Mouse (Mus musculus): ENCODE data around the gene Kmt2c. TPM values are rescaled to one million over a fixed set of nuclear protein-coding genes. Genes with fewer than 3 reads are reported as not detected.

Kmt2c gene
- polyA plus RNA-seq, 2 experiments: 7.1 TPM

DNA sequence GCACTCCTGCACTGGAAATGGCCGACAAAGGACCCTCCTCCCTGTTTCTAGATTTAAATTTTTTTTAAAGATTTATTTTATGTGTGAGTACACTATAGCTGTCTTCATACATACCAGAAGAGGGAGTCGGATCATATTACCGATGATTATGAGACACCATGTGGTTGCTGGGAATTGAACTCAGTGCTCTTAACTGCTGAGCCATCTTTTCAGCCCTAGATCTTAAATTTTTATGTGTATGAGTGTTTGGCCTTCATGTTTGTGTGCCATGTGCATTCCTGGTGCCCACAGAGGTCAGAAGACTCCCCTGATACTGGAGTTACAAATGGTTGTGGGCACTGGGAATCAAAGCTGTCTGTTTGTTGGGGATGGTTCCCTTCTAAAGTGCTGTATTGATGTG, 42.3 kb upstream of the Kmt2c start:
- TF ChIP-seq CTCF (IDR thresholded peaks at IDR 0.05; ENCODE audit: low read depth): no peak
- no peak for TF ChIP-seq EP300 (IDR thresholded peaks at IDR 0.05; ENCODE audit: low read depth)
- Histone ChIP-seq H3K4me2 (ENCODE audit: low read depth) (no peak overlapping the region), H3K27ac (no peak overlapping the region), H3K9me3 (ENCODE audit: control insufficient read depth, low read length) (no peaks in the 10 kb centered on the region), H3K4me3 (ENCODE audit: insufficient read depth in 1 of 2, low read depth in 2 of 2, low read length in 2 of 2) (no peak overlapping the region), H3K36me3 (replicated peaks; ENCODE audit: control insufficient read depth, insufficient read depth, low read depth) (no peaks in the 10 kb centered on the region), H3K4me1 (replicated peaks; ENCODE audit: control insufficient read depth in 2 of 2, insufficient read depth in 2 of 2, low read length in 1 of 2) (peaks cover 0 to 5% of the 10 kb centered on the region in 2 experiments; a peak in 3 of 4 replicates), H3K27me3 (ENCODE audit: control insufficient read depth, insufficient read depth, low read length) (no peaks in the 10 kb centered on the region), H3K9ac (replicated peaks) (no peak overlapping the region)
- DNase-seq (ENCODE audit: low read depth in 3 of 3, low spot score in 3 of 3): no peak
- no peak for ATAC-seq (ENCODE audit: insufficient read depth)
- WGBS (ENCODE audit: insufficient replicate concordance): 69% methylated on average over 3 of the region's 3 CpGs

DNA sequence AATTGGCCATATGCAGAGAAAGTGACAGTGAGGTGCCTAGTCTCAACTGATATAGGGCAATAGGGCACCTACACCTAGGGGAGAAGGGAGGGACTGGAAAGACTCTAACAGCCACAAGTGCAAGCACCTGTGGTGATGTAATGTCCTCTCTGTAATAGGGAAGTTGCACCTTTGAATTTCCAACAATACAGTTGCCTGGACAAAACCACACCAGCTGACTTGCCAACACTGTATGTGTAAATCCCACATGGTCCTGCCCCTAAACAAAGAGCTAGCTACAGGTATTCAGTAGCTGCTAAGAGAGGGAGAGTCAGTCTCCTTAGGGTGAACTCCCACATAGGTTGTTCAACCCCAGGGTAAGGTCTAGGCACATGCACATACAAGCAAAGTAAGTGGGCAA, 41.8 kb upstream of the Kmt2c start:
- Histone ChIP-seq H3K4me2 (ENCODE audit: low read depth) (no peak overlapping the region), H3K4me1 (replicated peaks; ENCODE audit: control insufficient read depth in 2 of 2, insufficient read depth in 2 of 2, low read length in 1 of 2) (peaks cover 0 to 5% of the 10 kb centered on the region in 2 experiments; a peak in 3 of 4 replicates), H3K9ac (replicated peaks) (no peak overlapping the region), H3K36me3 (replicated peaks; ENCODE audit: control insufficient read depth, insufficient read depth, low read depth) (no peaks in the 10 kb centered on the region), H3K9me3 (ENCODE audit: control insufficient read depth, low read length) (no peaks in the 10 kb centered on the region), H3K27me3 (ENCODE audit: control insufficient read depth, insufficient read depth, low read length) (no peaks in the 10 kb centered on the region), H3K4me3 (ENCODE audit: insufficient read depth in 1 of 2, low read depth in 2 of 2, low read length in 2 of 2) (no peak overlapping the region), H3K27ac (no peak overlapping the region)
- no peak for ATAC-seq (ENCODE audit: insufficient read depth)
- no peak for TF ChIP-seq EP300 (IDR thresholded peaks at IDR 0.05; ENCODE audit: low read depth)
- no peak for TF ChIP-seq CTCF (IDR thresholded peaks at IDR 0.05; ENCODE audit: low read depth)
- no peak for DNase-seq (ENCODE audit: low read depth in 3 of 3, low spot score in 3 of 3)

DNA sequence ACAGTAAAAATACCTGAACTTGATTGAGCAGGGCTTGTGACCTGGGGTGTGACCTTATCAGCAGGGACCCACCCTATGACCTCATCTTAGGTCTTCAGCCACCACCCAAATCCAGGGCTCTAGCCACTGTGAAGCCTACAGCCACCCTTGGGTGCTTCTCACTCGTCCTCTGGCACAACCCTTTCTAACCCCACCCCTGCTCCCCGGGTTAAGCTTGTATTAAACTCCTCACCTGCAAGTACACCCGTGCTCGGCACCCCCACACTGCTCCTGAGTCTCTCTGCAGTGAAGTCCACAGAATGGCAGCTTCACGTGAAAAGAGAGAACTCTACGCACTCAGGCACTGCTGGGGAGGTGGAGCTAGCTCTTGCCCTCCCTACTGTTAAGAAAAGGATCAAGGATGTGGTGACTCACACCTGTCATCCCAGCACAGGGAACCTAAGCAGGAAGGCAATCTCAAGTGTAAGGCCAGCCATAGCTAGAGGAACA, 38.4 kb upstream of the Kmt2c start:
- no peak for ATAC-seq (ENCODE audit: insufficient read depth)
- Histone ChIP-seq H3K27ac (no peak overlapping the region), H3K4me2 (ENCODE audit: low read depth) (no peak overlapping the region), H3K9me3 (ENCODE audit: control insufficient read depth, low read length) (no peaks in the 10 kb centered on the region), H3K4me3 (ENCODE audit: insufficient read depth in 1 of 2, low read depth in 2 of 2, low read length in 2 of 2) (no peak overlapping the region), H3K9ac (replicated peaks) (no peak overlapping the region), H3K36me3 (replicated peaks; ENCODE audit: control insufficient read depth, insufficient read depth, low read depth) (no peaks in the 10 kb centered on the region), H3K27me3 (ENCODE audit: control insufficient read depth, insufficient read depth, low read length) (no peaks in the 10 kb centered on the region), H3K4me1 (replicated peaks; ENCODE audit: control insufficient read depth in 2 of 2, insufficient read depth in 2 of 2, low read length in 1 of 2) (peaks cover 8 to 14% of the 10 kb centered on the region in 2 experiments)
- peak in 1 of 3 experiments; percentile 56 for DNase-seq (ENCODE audit: low read depth in 3 of 3, low spot score in 3 of 3)
- TF ChIP-seq EP300 (IDR thresholded peaks at IDR 0.05; ENCODE audit: low read depth) (no peak), CTCF (IDR thresholded peaks at IDR 0.05; ENCODE audit: low read depth) (no peak)
- WGBS (ENCODE audit: insufficient replicate concordance): 45% methylated on average over 6 of the region's 6 CpGs

DNA sequence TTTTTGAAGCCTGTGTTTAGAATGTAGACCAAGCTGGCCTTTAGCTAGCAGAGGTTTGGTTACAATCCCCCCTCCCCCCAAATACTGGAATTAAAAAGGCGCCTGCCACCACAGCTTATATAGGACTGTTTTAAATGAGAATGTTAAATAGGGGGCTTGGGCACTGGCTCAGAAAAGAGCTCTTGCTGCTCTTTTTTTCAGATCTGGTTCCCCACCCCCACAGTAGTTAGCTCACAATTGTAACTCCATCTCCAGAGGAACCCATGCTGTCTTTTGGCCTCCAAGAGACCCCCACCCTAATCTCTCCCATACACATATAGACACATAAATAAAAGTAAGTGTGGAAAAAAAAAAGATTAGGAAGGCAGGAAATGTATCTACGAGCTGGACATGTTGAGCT, 37.9 kb upstream of the Kmt2c start:
- Histone ChIP-seq H3K36me3 (replicated peaks; ENCODE audit: control insufficient read depth, insufficient read depth, low read depth) (no peaks in the 10 kb centered on the region), H3K4me3 (ENCODE audit: insufficient read depth in 1 of 2, low read depth in 2 of 2, low read length in 2 of 2) (no peak overlapping the region), H3K9me3 (ENCODE audit: control insufficient read depth, low read length) (no peaks in the 10 kb centered on the region), H3K9ac (replicated peaks) (no peak overlapping the region), H3K4me2 (ENCODE audit: low read depth) (no peak overlapping the region), H3K4me1 (replicated peaks; ENCODE audit: control insufficient read depth in 2 of 2, insufficient read depth in 2 of 2, low read length in 1 of 2) (peaks cover 8 to 14% of the 10 kb centered on the region in 2 experiments), H3K27me3 (ENCODE audit: control insufficient read depth, insufficient read depth, low read length) (no peaks in the 10 kb centered on the region), H3K27ac (no peak overlapping the region)
- ATAC-seq (ENCODE audit: insufficient read depth) (no peak), DNase-seq (ENCODE audit: low read depth in 3 of 3, low spot score in 3 of 3) (no peak)
- no peak for TF ChIP-seq CTCF (IDR thresholded peaks at IDR 0.05; ENCODE audit: low read depth)
- TF ChIP-seq EP300 (IDR thresholded peaks at IDR 0.05; ENCODE audit: low read depth): no peak
- 54% methylated on average over 2 of the region's 2 CpGs for WGBS (ENCODE audit: insufficient replicate concordance)

DNA sequence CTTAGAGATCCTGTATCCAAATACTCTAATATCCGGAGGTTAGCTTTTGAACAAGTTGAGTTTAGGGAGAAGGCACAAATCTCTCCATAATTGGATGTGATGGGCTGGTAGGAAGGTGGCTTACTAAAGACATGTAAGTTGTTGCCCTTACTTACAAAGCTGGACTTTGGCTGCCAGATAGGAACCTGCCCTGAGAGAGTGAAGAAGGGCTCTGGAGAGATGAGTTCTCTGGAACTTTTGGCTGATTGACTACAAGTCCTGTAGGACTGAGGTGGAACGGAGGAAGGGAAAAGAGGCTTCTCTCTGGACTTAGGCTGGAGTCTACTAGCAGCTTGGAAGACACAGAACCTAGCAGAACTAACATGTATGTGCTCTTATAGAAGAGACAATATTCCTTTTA, 37.0 kb upstream of the Kmt2c start:
- DNase-seq (ENCODE audit: low read depth in 3 of 3, low spot score in 3 of 3): no peak
- no peak overlapping the region for H3K4me2 ChIP-seq (ENCODE audit: low read depth)
- no peaks in the 10 kb centered on the region for H3K9me3 ChIP-seq (ENCODE audit: control insufficient read depth, low read length)
- no peak overlapping the region for H3K4me3 ChIP-seq (ENCODE audit: insufficient read depth in 1 of 2, low read depth in 2 of 2, low read length in 2 of 2)
- H3K27me3 ChIP-seq (ENCODE audit: control insufficient read depth, insufficient read depth, low read length): no peaks in the 10 kb centered on the region
- H3K27ac ChIP-seq: no peak overlapping the region
- H3K9ac ChIP-seq (replicated peaks): no peak overlapping the region
- no peak for TF ChIP-seq EP300 (IDR thresholded peaks at IDR 0.05; ENCODE audit: low read depth)
- TF ChIP-seq CTCF (IDR thresholded peaks at IDR 0.05; ENCODE audit: low read depth): no peak
- 70% methylated on average over 2 of the region's 2 CpGs for WGBS (ENCODE audit: insufficient replicate concordance)
- no peak for ATAC-seq (ENCODE audit: insufficient read depth)
- H3K4me1 ChIP-seq (replicated peaks; ENCODE audit: control insufficient read depth in 2 of 2, insufficient read depth in 2 of 2, low read length in 1 of 2): peaks cover 8 to 14% of the 10 kb centered on the region in 2 experiments
- H3K36me3 ChIP-seq (replicated peaks; ENCODE audit: control insufficient read depth, insufficient read depth, low read depth): no peaks in the 10 kb centered on the region

All from liver, embryonic 14.5 days (tissue).